Mouse (Mus musculus) embryonic fibroblast, embryonic 13.5 days (primary cell): ENCODE results near the gene Zfp775. TPM values are rescaled to one million over a fixed set of nuclear protein-coding genes. Genes with fewer than 3 reads are reported as not detected.
A peak's percentile ranks its signal among the peaks of the same experiment; 100 is the strongest.

Experiments used
- H3K27ac ChIP-seq: 2 replicates; pipeline ENCODE4 v1.5.1; 2012; ENCODE audit warnings: low read length, control low read depth, inconsistent platforms; ENCODE audit not compliant: insufficient read depth
- H3K4me1 ChIP-seq: 2 replicates; pipeline ENCODE4 v1.6.1; 2011; ENCODE audit warnings: low read length; ENCODE audit not compliant: control insufficient read depth, insufficient read depth
- H3K4me3 ChIP-seq: 2 replicates; pipeline ENCODE4 v1.5.1; 2011; ENCODE audit warnings: mild to moderate bottlenecking, control low read depth, low read length; ENCODE audit not compliant: insufficient read depth
- CTCF ChIP-seq: IDR thresholded peaks from 2 replicates; pipeline ENCODE4 v1.5.1; 2011; ENCODE audit warnings: mild to moderate bottlenecking, control low read depth, low read length, moderate library complexity, borderline replicate concordance; ENCODE audit not compliant: insufficient read depth
- POLR2A ChIP-seq: IDR thresholded peaks from 2 replicates; pipeline ENCODE4 v1.6.1; 2011; ENCODE audit warnings: low read depth, mild to moderate bottlenecking, control low read depth, low read length, moderate library complexity
- polyA plus RNA-seq: library from polyadenylated mRNA; stranded (reverse); fragments of >200 nt; gene quantifications from 2 replicates; pipeline ENCODE4 v1.2.4, GENCODE M21; 2011; ENCODE audit warnings: low read depth; ENCODE audit not compliant: missing spikeins, insufficient read length

The Zfp775 gene
- 2.2 and 2.7 TPM in 2 replicates for polyA plus RNA-seq

DNA sequence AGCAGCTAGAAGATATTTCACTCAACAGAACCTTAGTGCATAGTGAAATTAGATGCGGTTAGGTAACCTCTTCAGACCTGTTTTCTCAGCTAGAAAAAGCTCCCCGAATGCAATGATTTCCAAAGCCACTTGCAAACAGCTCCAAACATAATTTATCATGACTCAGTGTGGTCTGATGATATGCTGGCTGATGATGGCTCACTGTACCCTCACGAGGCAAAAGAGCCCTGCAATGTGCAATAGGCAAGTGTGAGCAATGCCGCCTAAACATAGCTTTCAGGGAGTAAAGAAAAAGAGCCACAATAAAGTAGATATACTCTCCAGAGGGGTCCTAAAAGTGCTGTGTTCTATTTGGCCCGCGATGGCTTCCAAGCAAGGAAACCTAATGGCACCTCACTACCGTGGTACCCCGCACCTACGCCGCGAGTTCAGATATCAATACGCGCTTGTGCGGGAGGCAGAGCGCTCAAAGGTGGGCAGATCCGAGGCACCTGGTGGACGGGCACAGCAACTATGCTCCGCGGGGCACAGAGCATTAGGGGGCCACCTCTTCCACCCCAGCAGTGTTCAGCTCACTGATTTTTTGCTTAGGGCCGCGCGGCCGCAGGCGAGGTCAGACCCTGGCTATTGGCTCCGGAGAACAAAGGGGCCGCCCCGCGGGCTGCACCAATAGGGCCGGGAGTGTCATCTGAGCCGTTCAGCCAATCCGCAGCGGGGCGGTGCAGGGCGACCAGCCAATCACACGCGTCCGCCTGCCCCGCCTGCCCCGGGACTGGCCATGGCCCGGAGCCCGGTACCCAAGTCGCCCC, at the start of gene Zfp775:
TSS of gene Zfp775 (plus strand) at position 793 of the 809 bp plus-strand sequence.
- peak within 1 kb of the TSS; percentile 59 for H3K4me3 ChIP-seq
- peaks cover 8% of the 10 kb centered on the region for H3K4me1 ChIP-seq
- peak within 1 kb of the TSS; percentile 71 for H3K27ac ChIP-seq
- TF ChIP-seq CTCF: no peak
- peak; percentile 71 for TF ChIP-seq POLR2A

DNA sequence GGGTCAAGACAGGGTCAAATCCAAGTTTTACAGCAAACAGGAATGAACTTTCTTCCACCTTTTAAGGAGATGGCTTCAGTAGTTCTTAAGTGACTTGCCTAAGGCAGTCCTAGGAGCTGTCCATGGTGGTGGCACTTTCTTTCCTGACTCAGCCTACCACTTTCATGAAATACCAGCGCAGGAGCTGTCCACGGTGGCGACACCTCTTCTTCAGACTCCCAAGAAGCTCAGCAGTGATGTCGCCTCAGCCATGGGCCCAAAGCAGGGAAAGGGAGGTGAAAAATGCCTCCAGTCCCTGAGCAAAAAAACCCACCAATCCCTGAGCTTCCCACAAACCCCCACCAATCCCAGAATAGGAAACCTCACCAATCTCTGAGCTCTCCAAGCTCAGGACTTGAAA, 48.9 kb upstream of the Zfp775 start:
- no peaks in the 10 kb centered on the region for H3K4me1 ChIP-seq
- H3K4me3 ChIP-seq: no peak overlapping the region
- TF ChIP-seq POLR2A: no peak
- TF ChIP-seq CTCF: no peak
- H3K27ac ChIP-seq: no peak overlapping the region

DNA sequence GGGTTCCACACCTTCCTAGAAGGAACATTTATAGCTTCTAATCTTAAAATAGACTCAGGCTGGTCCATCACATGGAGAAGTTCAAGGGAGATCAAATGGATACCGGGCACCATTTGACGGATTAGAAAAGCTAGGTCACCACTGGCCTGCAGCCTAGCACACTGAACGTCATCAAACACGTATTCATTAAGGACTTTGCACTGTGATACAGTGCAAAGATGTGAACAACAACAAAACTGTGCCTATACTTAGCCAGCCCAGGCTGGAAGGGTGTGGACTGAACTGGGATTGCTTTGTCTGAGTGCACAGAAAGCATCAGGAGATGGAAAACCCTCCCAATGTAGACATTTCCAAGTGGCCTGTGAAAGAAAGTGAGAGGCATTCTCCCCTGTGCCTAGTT, 48.0 kb upstream of the Zfp775 start:
- Histone ChIP-seq H3K4me3 (no peak overlapping the region), H3K4me1 (no peaks in the 10 kb centered on the region), H3K27ac (peak overlapping the region; percentile 77; the same call in 1 of the 2 replicates)
- no peak for TF ChIP-seq POLR2A

DNA sequence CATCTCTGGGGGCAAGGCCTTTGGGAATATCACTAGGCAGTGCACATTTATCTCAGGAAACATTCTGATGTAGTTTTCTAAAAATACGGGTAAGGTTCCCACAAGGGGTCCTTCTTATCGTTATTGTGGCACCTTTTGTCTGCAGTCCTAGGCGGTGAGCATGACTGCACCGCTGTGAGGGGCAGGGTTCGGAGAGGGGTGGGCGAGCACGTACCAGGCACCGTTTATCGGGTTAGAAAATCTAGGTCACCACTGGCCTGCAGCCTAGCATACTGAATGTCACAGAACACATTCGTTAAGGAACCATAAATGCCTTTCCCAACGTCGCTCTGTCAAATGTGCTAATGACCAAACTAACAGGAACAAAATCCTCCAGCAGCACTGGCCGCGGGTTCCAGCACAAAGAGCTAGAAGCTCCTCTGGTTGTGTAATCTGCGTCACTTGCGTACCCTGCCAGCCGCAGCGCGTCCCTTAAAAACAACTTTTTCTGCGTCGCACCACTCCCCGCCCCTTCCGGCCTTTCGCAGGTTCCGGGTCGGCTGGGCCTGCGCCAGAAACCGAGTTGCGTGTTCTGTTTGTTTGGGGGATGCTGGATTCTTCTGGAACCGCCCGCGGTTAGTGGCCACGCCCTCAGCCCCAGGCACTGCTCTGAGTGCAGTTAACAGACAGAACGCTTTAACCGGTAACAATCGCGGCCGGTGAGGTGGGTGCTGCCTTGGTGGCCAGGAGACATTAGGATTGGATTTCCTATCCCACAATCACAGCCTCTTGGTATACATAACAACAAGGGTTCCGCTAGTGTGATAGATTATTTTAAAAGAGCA, 47.4 kb upstream of the Zfp775 start, which contains the start of gene Lrrc61:
TSS of gene Lrrc61 (plus strand) at position 517 of the 824 bp plus-strand sequence.
- no peaks in the 10 kb centered on the region for H3K4me1 ChIP-seq
- H3K4me3 ChIP-seq: peak within 1 kb of the TSS; percentile 44
- TF ChIP-seq POLR2A: peak; percentile 83
- no peak for TF ChIP-seq CTCF
- H3K27ac ChIP-seq: peak within 1 kb of the TSS; percentile 90

DNA sequence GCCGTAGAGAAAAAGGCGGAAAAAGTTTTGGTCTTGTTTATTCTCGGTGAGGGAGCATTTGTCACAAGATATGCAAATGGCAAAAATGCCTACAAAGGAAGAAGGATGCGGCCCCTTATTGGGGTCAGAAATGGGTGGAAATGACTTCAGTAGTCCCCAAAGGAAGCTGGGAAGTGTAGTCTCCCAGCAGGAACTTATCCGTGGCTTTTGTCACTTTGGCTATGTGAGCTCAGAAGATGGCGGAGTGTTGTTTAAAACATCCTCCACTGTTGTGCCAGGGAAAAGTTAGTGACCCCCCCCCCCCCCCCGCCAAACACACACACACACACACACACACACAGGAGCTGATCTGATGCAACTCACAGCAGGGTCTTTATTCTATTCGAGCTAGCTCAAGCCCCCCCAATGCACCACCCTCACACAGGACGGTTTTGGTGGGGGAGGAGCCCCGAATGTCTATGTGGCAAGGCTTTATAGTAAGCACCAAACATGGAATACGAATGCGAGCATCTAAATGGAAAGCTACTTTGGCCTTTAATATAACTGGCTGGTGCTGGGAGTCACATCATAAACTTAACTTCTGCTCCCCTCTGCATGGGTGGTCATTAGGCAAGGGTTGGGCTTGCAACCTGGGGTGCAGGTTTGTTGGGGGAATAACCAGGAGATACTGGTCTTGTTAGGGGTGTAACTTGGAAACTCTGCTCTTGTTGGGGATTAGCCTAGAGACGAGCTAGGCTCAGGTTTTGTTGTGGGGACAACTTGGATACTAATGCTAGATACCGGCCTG, 46.6 kb upstream of the Zfp775 start:
- TF ChIP-seq CTCF (no peak), POLR2A (no peak; the same call in 1 of the 2 replicates)
- peak overlapping the region; percentile 90 for H3K27ac ChIP-seq
- no peaks in the 10 kb centered on the region for H3K4me1 ChIP-seq
- peak overlapping the region; percentile 44 for H3K4me3 ChIP-seq

DNA sequence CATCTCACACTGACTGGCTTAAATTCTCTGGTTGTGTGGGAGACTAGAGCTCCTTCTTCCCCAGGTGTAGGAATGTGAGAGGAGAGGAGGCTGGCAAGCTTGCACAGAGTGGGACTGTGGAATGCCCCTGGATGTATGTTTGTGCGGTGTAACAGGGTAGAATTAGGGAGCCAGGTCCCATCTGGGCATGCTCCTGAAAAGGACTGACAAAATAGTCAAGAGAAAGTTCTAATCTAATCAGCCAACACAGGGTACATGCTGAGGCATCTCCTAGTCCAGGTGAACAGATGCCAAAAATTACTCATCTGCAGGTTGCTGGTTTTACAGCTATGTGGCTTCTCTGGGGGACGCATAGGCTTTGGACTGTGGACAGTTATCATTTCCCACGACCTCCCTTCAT, 45.9 kb upstream of the Zfp775 start:
- H3K27ac ChIP-seq: no peak overlapping the region
- no peak overlapping the region for H3K4me3 ChIP-seq

DNA sequence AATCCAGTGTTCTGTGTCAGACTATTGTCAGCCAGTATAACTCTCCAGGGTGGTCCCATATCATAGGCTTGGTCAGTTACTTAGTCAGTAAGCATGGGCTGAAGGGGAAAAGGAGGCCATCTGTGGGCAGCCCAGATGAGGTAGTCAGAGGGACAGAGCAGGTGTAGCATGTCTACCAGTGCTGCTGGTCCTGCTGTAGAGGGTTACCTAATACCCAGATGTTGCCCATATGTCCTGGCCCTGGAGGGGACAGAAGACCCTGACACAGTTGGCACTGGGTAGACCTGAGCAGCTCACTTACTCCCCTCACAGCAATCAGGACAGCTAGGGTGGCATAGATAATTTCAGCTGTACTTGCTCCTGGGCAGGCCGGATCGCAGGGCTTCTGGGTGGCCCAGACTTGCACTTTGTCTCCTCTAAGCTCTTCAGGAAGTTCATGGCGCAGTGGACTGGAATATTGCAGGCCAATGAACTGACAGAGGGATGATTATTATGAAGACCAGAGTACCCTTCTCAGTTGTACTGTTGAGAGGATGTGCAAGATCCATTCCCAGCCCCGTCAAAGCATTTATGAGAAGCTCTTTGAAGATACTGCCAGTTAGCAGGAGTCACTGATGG, 36.1 kb upstream of the Zfp775 start:
- Histone ChIP-seq H3K4me1 (peaks cover 6% of the 10 kb centered on the region), H3K27ac (no peak overlapping the region), H3K4me3 (no peak overlapping the region)
- TF ChIP-seq POLR2A (no peak), CTCF (no peak)

More for the DNA sequence above, 45.9 kb upstream of the Zfp775 start:
- no peak for TF ChIP-seq POLR2A
- TF ChIP-seq CTCF: no peak
- H3K4me1 ChIP-seq: no peaks in the 10 kb centered on the region

DNA sequence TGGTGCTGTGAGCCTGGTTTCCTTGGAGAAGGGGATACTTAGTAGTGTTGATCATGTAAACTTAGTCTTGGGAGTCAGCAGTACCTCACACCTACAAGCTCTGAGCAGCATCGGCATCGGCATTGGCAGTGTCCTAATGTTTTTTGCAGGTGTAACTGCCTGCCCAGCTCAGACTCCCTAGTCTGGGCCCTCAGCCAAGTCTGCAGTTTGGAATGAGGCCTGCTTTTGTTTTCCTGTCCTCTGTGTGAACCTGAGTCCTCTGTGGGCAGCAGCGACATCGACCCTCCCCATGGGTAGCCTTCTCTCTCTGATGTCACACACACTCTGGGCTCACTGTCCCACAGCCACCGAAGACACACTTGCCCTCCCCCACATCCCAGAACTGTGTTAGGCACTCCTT, 35.6 kb upstream of the Zfp775 start:
- Histone ChIP-seq H3K4me1 (peaks cover 6% of the 10 kb centered on the region), H3K4me3 (no peak overlapping the region), H3K27ac (no peak overlapping the region)
- TF ChIP-seq CTCF: no peak
- no peak for TF ChIP-seq POLR2A
